Mouse (Mus musculus): ENCODE measurements at regions not wholly inside any gene's neighbourhood (a gene's known extent, or its start where the extent isn't known, plus 50 kb on each side); places are given as distances from the start of the nearest gene placed in this dataset.
"Not testable (repeated sequence)": the region's sequence is repeated elsewhere in the genome, so short reads cannot be mapped to it uniquely, and the experiment has no call there.

DNA sequence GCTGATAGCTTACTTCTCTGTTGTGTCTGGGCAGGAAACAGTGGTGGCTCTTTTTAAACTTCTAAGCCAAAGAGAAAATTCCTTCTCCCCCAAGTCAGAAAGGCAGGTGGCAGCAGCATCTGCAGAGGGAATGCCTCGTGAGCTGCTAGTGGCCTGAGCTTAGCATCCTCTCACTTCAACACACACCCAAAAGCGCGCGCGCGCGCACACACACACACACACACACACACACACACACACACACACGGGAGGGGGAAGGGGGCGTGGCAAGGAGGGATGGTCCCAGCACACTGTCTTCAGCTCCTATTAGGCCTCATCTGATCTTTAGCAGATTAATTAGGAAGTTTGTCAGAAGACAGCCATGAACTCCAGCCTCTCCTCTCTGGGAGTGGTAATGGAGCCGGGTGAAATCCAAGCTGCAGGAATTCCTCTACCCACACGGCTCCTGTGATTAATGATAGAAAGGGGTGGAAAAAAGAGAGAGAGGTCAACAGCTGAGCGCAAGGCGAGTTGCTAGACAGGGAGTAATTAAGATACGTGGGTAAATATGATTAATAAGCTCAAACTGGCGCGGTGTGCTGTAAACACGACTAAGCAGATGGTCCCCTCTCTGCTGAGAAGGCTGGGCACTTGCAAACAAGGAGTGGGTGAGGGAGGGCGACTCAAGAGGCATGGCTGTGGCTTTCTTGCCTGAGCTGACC lies 349.8 kb upstream of the Zfp703 start:
- ATAC-seq (ENCODE audit: insufficient number of reproducible peaks, insufficient read depth, low FRiP score, low TSS enrichment): peak; percentile 32
- no peak overlapping the region for H3K4me2 ChIP-seq (replicated peaks)

DNA sequence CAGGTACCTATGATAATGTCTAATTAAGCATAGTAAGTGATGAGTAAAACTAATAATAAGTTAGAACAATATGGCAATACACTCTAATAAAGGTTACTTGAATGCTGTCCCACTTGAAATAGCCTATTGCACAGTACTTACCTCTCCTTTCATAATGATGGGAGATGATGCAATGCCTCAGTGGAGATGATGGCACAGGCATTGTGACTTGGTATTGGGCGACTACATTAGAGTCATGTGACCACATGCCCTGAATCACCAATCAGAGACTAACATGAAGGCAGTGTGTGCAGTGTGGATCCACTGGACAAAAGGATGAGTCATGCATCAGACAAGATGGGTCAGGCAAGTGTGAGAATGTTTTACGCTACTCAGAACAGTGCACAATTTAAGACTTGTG lies 346.6 kb upstream of the Zfp703 start:
- Histone ChIP-seq H3K4me3 (no peak overlapping the region), H3K4me2 (replicated peaks) (no peak overlapping the region), H3K9ac (no peak overlapping the region), H3K36me3 (no peaks in the 10 kb centered on the region), H3K27ac (no peak overlapping the region), H3K27me3 (no peaks in the 10 kb centered on the region), H3K4me1 (peaks cover 20% of the 10 kb centered on the region), H3K9me3 (no peaks in the 10 kb centered on the region)
- no peak for ATAC-seq (ENCODE audit: insufficient number of reproducible peaks, insufficient read depth, low FRiP score, low TSS enrichment)
- 97% methylated on average over 2 of the region's 2 CpGs for WGBS

More for the DNA sequence above, 349.8 kb upstream of the Zfp703 start:
- H3K27me3 ChIP-seq: no peaks in the 10 kb centered on the region
- H3K4me3 ChIP-seq: no peak overlapping the region
- no peaks in the 10 kb centered on the region for H3K36me3 ChIP-seq
- H3K9ac ChIP-seq: no peak overlapping the region
- no peaks in the 10 kb centered on the region for H3K9me3 ChIP-seq
- H3K27ac ChIP-seq: peak overlapping the region; percentile 8; the same call in 1 of the 2 replicates
- peaks cover 26% of the 10 kb centered on the region for H3K4me1 ChIP-seq
- 57% methylated on average over 16 of the region's 18 CpGs for WGBS

DNA sequence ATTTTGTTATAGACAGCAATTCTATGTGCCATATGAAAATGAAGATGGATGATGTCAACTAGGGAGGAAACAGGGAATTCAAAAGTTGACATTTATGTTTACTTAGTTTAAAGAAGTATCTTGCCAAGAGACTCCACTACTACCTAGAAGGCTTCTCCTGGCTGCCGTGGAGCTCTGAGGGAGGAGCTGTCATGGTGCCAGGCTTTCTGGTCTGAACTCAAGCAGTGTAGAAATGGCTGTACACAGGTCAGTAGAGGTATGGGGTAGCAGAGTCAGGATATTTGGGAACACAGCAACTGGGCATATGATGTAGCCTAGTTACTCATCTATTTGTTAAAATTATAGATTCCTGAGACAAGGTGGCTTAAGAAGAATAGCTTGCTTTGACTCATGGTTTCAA lies 341.4 kb upstream of the Zfp703 start:
- Histone ChIP-seq H3K4me2 (replicated peaks) (no peak overlapping the region), H3K9ac (no peak overlapping the region), H3K9me3 (no peaks in the 10 kb centered on the region), H3K4me3 (no peak overlapping the region), H3K4me1 (no peaks in the 10 kb centered on the region), H3K27me3 (no peaks in the 10 kb centered on the region), H3K36me3 (no peaks in the 10 kb centered on the region), H3K27ac (no peak overlapping the region)
- 78% methylated on average over 1 of the region's 1 CpGs for WGBS
- ATAC-seq (ENCODE audit: insufficient number of reproducible peaks, insufficient read depth, low FRiP score, low TSS enrichment): no peak

DNA sequence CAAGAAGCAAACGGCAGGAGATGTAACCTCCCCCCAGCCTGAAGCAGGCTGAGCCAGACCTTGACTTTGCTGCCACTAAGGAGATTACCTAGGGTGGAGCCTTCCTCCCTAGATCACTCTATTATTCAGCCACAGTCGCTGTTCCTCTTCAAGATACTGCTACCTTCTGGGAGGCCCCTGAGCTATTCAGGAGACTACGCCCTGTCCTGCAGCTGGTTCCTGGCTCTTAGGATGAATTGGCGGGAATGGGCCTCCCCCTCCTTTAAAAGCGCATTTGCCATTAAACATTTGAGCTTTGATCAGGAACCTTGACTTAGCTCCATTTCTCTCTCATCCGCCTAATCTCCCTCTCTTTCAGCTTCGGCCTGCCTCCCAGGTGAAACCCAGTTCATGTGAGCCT lies 331.8 kb upstream of the Zfp703 start:
- H3K9ac ChIP-seq; H3K4me2 ChIP-seq (replicated peaks); H3K4me3 ChIP-seq; H3K27me3 ChIP-seq; H3K4me1 ChIP-seq; ATAC-seq (ENCODE audit: insufficient number of reproducible peaks, insufficient read depth, low FRiP score, low TSS enrichment); H3K9me3 ChIP-seq; H3K27ac ChIP-seq; H3K36me3 ChIP-seq: not testable (repeated sequence)
- WGBS: 75% methylated on average over 7 of the region's 7 CpGs

DNA sequence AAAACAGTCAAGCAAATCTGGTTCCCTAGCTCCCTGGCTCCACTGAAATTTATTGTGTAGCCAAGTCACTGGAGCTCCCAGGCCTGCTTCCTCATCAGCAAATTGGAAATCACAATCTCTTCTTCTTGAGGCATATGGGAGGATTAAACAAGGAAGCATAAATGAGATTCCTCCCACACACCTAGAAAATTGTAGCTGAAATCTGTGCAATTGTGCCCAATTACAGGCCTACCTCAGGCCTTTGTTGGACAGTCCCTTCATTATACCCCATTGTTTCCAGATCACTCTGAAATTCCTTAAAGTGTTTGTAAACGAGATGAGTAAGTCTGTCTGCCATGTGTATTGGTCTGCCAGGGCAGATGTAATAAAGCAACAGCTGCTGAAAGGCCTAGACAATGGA lies 326.8 kb upstream of the Zfp703 start:
- H3K27me3 ChIP-seq: no peaks in the 10 kb centered on the region
- no peak overlapping the region for H3K27ac ChIP-seq
- no peaks in the 10 kb centered on the region for H3K9me3 ChIP-seq
- H3K4me3 ChIP-seq: no peak overlapping the region
- no peak overlapping the region for H3K4me2 ChIP-seq (replicated peaks)
- no peaks in the 10 kb centered on the region for H3K4me1 ChIP-seq
- WGBS: 37% methylated on average over 1 of the region's 1 CpGs
- ATAC-seq (ENCODE audit: insufficient number of reproducible peaks, insufficient read depth, low FRiP score, low TSS enrichment): no peak
- H3K36me3 ChIP-seq: no peaks in the 10 kb centered on the region
- H3K9ac ChIP-seq: no peak overlapping the region

DNA sequence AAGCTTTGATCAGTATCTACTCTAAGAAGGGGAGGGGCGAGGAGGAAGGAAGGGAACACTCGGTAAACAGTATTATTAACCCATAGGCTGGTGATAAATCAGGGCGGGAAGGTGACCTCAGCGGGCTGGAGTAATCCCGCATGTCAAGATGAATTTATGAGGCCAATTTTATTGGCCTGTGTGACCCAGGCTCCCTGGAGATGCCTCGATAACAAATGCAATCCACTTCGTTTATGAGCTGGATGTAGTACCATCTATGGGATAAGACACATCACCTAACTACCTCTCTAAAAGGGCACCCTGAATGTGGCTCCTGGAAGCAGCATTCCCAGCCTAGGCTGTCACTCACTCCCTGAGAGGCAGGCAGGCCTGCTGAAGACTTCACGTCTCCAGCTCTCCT lies 321.2 kb upstream of the Zfp703 start:
- H3K9me3 ChIP-seq: no peaks in the 10 kb centered on the region
- no peaks in the 10 kb centered on the region for H3K4me1 ChIP-seq
- no peaks in the 10 kb centered on the region for H3K36me3 ChIP-seq
- H3K27me3 ChIP-seq: no peaks in the 10 kb centered on the region
- 69% methylated on average over 8 of the region's 8 CpGs for WGBS
- no peak overlapping the region for H3K4me3 ChIP-seq
- no peak overlapping the region for H3K9ac ChIP-seq
- no peak for ATAC-seq (ENCODE audit: insufficient number of reproducible peaks, insufficient read depth, low FRiP score, low TSS enrichment)
- H3K27ac ChIP-seq: no peak overlapping the region
- no peak overlapping the region for H3K4me2 ChIP-seq (replicated peaks)

DNA sequence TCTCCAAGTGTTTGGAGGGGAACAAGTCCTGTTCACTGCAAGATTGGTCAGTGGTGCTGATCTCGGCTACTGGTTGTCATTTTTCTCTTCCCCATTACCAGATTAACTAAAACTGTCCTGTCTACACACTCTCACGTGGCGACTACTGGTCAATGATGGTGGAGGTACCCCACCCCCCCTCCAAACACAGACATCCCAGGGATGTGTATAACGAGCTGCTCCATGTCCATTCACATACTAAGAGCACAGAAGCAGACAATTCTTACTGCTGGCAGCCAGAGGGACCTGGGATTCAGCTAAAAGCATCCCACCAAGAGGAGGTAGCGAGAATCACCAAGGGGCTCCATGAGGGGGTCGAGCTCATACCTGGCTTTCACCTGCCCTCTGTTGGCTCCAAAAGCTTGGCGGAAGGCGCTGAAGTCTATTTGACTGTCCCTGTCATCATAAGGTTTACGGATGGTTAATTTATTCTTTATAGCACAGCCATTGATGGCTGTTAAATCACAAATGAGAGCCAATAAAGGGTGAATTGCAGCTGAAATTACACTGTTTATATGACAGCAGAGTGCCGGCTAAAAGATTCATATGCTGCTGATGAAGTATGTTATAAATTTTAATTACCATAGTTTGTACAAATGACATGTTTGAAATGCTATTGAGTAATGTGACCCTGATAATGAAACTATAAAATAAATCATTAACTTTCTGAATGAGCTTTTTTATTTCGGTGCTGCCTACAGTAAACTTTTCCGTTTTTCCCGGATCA lies 320.6 kb upstream of the Zfp703 start:
- H3K9me3 ChIP-seq: no peaks in the 10 kb centered on the region
- no peak for ATAC-seq (ENCODE audit: insufficient number of reproducible peaks, insufficient read depth, low FRiP score, low TSS enrichment)
- H3K4me2 ChIP-seq (replicated peaks): no peak overlapping the region
- no peaks in the 10 kb centered on the region for H3K4me1 ChIP-seq
- no peak overlapping the region for H3K9ac ChIP-seq
- H3K27ac ChIP-seq: no peak overlapping the region
- no peaks in the 10 kb centered on the region for H3K27me3 ChIP-seq
- H3K4me3 ChIP-seq: no peak overlapping the region
- no peaks in the 10 kb centered on the region for H3K36me3 ChIP-seq
- 82% methylated on average over 13 of the region's 13 CpGs for WGBS

DNA sequence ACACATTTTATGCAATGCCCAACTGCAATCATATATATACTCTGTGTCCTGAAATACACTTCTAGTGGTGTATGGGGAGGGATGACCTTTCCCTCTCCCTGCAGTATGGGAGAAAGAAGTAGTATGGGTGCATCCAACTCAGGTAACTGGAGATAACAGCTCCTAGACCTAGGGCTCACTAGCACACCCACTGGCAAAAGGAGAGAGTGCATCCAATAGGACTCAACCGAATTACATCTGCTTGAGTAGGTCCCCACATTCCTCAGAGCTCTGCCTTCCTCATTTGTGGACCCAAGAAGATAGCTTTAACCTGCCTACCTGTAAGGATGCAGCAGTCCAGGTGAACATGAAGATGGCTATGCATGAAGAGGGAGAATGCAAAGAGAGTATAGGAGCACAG lies 317.7 kb upstream of the Zfp703 start:
- Histone ChIP-seq H3K27me3 (no peaks in the 10 kb centered on the region), H3K4me2 (replicated peaks) (no peak overlapping the region), H3K36me3 (no peaks in the 10 kb centered on the region), H3K27ac (no peak overlapping the region), H3K9me3 (no peaks in the 10 kb centered on the region), H3K9ac (no peak overlapping the region), H3K4me1 (no peaks in the 10 kb centered on the region), H3K4me3 (no peak overlapping the region)
- WGBS: 35% methylated on average over 1 of the region's 1 CpGs
- no peak for ATAC-seq (ENCODE audit: insufficient number of reproducible peaks, insufficient read depth, low FRiP score, low TSS enrichment)

DNA sequence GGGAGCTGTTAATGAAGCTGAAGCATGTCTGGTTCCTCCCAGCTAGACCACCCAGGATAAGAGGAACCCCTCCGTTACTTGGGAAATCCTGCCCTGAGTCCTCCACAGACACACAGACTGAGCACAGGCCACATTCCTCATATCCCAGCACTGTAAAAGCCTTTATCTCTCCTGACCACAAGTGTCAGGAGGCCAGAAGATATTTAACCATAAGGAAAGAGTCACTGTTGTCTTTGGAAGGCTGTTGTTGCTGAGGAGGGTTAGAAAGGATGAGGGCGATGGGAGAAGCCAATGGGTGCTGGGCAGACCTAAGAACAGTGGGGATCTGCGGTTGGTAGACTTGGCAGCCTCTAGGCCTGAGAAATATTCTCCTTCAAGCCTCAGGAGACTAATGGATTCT lies 307.6 kb upstream of the Zfp703 start:
- peaks cover 15% of the 10 kb centered on the region for H3K4me1 ChIP-seq
- H3K4me2 ChIP-seq (replicated peaks): no peak overlapping the region
- no peaks in the 10 kb centered on the region for H3K36me3 ChIP-seq
- no peaks in the 10 kb centered on the region for H3K27me3 ChIP-seq
- ATAC-seq (ENCODE audit: insufficient number of reproducible peaks, insufficient read depth, low FRiP score, low TSS enrichment): no peak
- 78% methylated on average over 3 of the region's 3 CpGs for WGBS
- no peaks in the 10 kb centered on the region for H3K9me3 ChIP-seq
- no peak overlapping the region for H3K27ac ChIP-seq
- H3K4me3 ChIP-seq: no peak overlapping the region
- no peak overlapping the region for H3K9ac ChIP-seq

DNA sequence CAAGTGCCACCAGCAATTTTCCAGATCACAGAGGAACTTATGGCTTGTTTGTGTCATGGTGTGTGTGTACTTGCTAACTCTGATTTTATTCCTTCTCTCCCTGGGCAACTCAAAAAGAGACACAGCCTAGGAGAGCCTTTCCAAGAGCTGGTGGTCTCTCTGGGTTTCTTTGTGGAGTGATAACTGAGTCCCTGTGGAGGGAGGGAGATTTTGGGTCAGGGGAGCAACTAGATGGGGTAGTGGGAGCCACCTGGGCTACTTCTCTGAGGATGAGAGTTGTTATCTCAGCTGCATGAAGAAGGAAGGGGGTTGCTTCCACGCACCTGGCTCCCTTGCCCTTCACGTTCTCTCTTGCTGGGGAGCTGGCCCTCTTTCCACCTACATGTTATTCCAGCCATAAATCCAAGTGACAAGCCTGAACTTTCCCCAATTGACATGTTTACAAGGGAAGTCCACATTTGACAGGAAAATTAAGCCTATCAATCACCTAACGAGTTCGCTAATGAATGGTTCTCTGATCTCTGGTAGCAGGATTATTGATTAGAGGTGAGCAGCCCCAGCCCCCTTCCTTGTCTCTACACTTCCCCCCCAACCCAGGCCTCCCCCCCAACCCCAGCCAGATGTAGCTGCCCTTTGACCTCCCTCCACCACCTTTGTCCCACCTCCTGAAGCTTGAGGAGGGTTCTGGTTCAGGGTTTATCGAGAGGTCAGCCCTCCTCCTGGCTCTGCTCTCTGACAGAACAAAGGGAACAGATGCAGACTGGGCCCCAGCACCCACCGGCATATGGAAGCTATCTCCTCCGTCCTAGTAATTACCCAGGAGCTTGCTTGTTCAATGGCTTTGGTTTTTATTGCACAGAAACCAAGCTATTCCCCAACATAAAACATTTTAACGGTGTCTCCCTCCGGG lies 304.4 kb upstream of the Zfp703 start:
- Histone ChIP-seq H3K27ac (0 out of 2 replicates have a peak overlapping the region, but pooled peaks have one; percentile 52), H3K4me3 (no peak overlapping the region), H3K9me3 (no peaks in the 10 kb centered on the region), H3K9ac (no peak overlapping the region), H3K36me3 (no peaks in the 10 kb centered on the region), H3K27me3 (no peaks in the 10 kb centered on the region), H3K4me2 (replicated peaks) (no peak overlapping the region), H3K4me1 (peaks cover 26% of the 10 kb centered on the region)
- ATAC-seq (ENCODE audit: insufficient number of reproducible peaks, insufficient read depth, low FRiP score, low TSS enrichment): 0 out of 2 replicates have a peak, but pooled peaks have one; percentile 41
- 19% methylated on average over 9 of the region's 9 CpGs for WGBS

DNA sequence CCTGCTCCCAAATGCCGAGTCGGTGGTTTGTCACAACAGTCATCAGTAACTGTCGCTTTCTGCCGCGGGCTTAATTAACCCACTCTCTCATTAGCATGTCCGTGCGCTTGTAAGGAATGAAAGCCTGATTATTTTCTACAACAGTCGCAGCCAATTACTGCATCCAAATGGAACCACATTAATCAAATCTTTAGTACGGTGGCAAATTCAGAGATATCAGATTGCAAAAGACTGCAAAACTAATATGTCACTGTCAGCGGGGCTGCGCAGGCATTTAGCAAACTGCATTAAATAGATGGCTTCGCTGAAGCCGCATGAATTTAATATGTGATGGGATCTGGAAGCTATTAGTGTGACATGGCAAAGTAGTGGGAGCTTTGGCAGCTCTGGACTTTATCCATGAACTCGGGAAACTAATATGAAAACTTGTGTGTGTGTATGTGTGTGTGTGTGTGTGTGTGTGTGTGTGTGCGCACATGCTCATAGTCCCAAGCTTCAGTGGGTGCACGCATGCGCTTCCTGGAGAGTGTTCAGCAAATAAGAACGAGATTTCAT lies 299.5 kb upstream of the Zfp703 start:
- peaks cover 37% of the 10 kb centered on the region for H3K4me1 ChIP-seq
- 28% methylated on average over 18 of the region's 18 CpGs for WGBS
- peak overlapping the region; percentile 32 for H3K4me2 ChIP-seq (replicated peaks)
- no peak overlapping the region for H3K27ac ChIP-seq
- 0 out of 2 replicates have a peak, but pooled peaks have one; percentile 58 for ATAC-seq (ENCODE audit: insufficient number of reproducible peaks, insufficient read depth, low FRiP score, low TSS enrichment)
- H3K27me3 ChIP-seq: peaks cover 5% of the 10 kb centered on the region
- H3K36me3 ChIP-seq: no peaks in the 10 kb centered on the region
- H3K9ac ChIP-seq: no peak overlapping the region
- H3K4me3 ChIP-seq: no peak overlapping the region
- no peaks in the 10 kb centered on the region for H3K9me3 ChIP-seq

All from embryonic facial prominence, embryonic 12.5 days (tissue).